ENCODE assay signal across 8 mouse cellular contexts in the genomic region with DNA sequence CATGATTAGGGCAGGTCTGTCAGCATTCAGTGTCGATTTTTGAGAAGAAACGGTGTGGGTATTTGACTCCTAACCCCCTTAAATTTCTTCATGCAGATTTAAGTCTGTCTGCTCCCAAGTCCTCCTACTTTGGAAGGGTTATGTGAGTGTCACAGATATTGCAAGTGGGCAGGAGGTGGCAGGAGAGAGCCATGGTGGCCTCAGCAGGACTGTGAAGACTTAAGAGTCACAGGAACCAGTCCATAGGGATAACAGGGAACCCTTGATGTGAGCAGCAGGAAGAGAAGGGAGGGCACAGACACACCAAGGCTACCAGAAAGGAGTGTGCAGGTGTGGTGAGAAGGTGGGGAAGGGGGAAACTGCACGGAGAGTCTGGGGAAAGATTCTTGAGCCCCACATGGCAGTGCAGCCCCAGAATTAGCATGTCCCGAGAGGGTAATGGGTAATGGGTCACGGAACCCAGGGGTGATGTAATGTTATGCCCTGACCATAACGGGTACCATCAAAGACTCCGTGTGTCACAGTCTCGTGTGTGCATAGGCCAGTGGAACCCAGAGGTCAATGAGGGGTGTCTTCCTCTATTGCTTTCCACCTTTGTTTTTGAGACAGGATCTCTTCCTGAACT.
DNase-seq lines count a peak whose midpoint lies in the region; ATAC-seq lines count a peak whose summit lies in the region.

No protein-coding gene starts in this region.

- H3K9ac ChIP-seq in embryonic facial prominence, embryonic 14.5 days (ENCODE audit: low read depth, low read length), result no peak overlapping the region
- no peak overlapping the region for H3K9ac ChIP-seq in hindbrain, embryonic 15.5 days
- no peak overlapping the region for H3K9ac ChIP-seq in stomach, embryonic 14.5 days (replicated peaks; ENCODE audit: low read depth, low read length)

- H3K4me2 ChIP-seq in embryonic facial prominence, embryonic 14.5 days (ENCODE audit: low read depth, low read length), result no peak overlapping the region
- H3K4me2 ChIP-seq in hindbrain, embryonic 15.5 days, result no peak overlapping the region
- H3K4me2 ChIP-seq in stomach, embryonic 14.5 days (replicated peaks; ENCODE audit: low read depth, low read length), result no peak overlapping the region

- H3K27me3 ChIP-seq in heart, embryonic 10.5 days (ENCODE audit: insufficient read depth, poor library complexity, severe bottlenecking), result peaks cover 39% of the 10 kb centered on the region
- no peaks in the 10 kb centered on the region for H3K27me3 ChIP-seq in embryonic facial prominence, embryonic 14.5 days (replicated peaks; ENCODE audit: control insufficient read depth, insufficient read depth, low read length)
- peaks cover 10% of the 10 kb centered on the region; the same call in 1 of the 2 replicates for H3K27me3 ChIP-seq in hindbrain, embryonic 15.5 days
- H3K27me3 ChIP-seq in stomach, embryonic 14.5 days (ENCODE audit: control insufficient read depth, insufficient read depth, low read length), result no peaks in the 10 kb centered on the region

- 59% methylated on average over 8 of the region's 8 CpGs for WGBS in heart, embryonic 10.5 days
- 48% methylated on average over 8 of the region's 8 CpGs for WGBS in embryonic facial prominence, embryonic 14.5 days
- WGBS in hindbrain, embryonic 15.5 days, result 63% methylated on average over 8 of the region's 8 CpGs
- 62% methylated on average over 8 of the region's 8 CpGs for WGBS in stomach, embryonic 14.5 days

- ATAC-seq in embryonic facial prominence, embryonic 14.5 days (ENCODE audit: low read depth), result peak; percentile 85
- peak; percentile 78 for ATAC-seq in hindbrain, embryonic 15.5 days (ENCODE audit: low FRiP score, low read depth)
- peak; percentile 57 for ATAC-seq in stomach, embryonic 14.5 days (ENCODE audit: insufficient number of reproducible peaks, insufficient read depth, low FRiP score, low read depth)

- peak; percentile 91 for DNase-seq in heart, adult 11 months
- no peak for DNase-seq in heart, embryonic 10.5 days (ENCODE audit: low spot score)
- DNase-seq in adrenal gland, postnatal 10 days, result peak; percentile 80
- peak; percentile 86 for DNase-seq in embryonic facial prominence, embryonic 14.5 days (ENCODE audit: low spot score)
- peak; percentile 28 for DNase-seq in left cerebral cortex, adult 11 months (ENCODE audit: low spot score)
- peak; percentile 76 for DNase-seq in mesoderm, embryonic 11.5 days (ENCODE audit: low read depth, low spot score)

- H3K4me3 ChIP-seq in heart, embryonic 10.5 days, result no peak overlapping the region
- no peak overlapping the region for H3K4me3 ChIP-seq in embryonic facial prominence, embryonic 14.5 days (ENCODE audit: low read depth, low read length)
- no peak overlapping the region for H3K4me3 ChIP-seq in hindbrain, embryonic 15.5 days
- H3K4me3 ChIP-seq in stomach, embryonic 14.5 days (ENCODE audit: low read depth, low read length), result no peak overlapping the region

- no peaks in the 10 kb centered on the region for H3K36me3 ChIP-seq in heart, embryonic 10.5 days
- H3K36me3 ChIP-seq in embryonic facial prominence, embryonic 14.5 days (ENCODE audit: control insufficient read depth, insufficient read depth, low read length), result no peaks in the 10 kb centered on the region
- H3K36me3 ChIP-seq in hindbrain, embryonic 15.5 days, result no peaks in the 10 kb centered on the region
- no peaks in the 10 kb centered on the region for H3K36me3 ChIP-seq in stomach, embryonic 14.5 days (ENCODE audit: control insufficient read depth, insufficient read depth, low read length)

- H3K4me1 ChIP-seq in heart, embryonic 10.5 days, result peaks cover 24% of the 10 kb centered on the region
- H3K4me1 ChIP-seq in embryonic facial prominence, embryonic 14.5 days (ENCODE audit: control insufficient read depth, insufficient read depth, low read length), result peaks cover 12% of the 10 kb centered on the region
- H3K4me1 ChIP-seq in hindbrain, embryonic 15.5 days (replicated peaks), result peaks cover 14% of the 10 kb centered on the region
- H3K4me1 ChIP-seq in stomach, embryonic 14.5 days (ENCODE audit: control insufficient read depth, insufficient read depth, low read length), result peaks cover 19% of the 10 kb centered on the region

- H3K9me3 ChIP-seq in heart, embryonic 10.5 days, result no peaks in the 10 kb centered on the region
- no peaks in the 10 kb centered on the region for H3K9me3 ChIP-seq in embryonic facial prominence, embryonic 14.5 days (ENCODE audit: control insufficient read depth, low read length)
- H3K9me3 ChIP-seq in hindbrain, embryonic 15.5 days, result no peaks in the 10 kb centered on the region
- H3K9me3 ChIP-seq in stomach, embryonic 14.5 days (ENCODE audit: control insufficient read depth, low read depth, low read length), result no peaks in the 10 kb centered on the region

- no peak overlapping the region for H3K27ac ChIP-seq in heart, embryonic 10.5 days
- H3K27ac ChIP-seq in embryonic facial prominence, embryonic 14.5 days (replicated peaks; ENCODE audit: low read depth, low read length), result no peak overlapping the region
- H3K27ac ChIP-seq in hindbrain, embryonic 15.5 days (replicated peaks), result no peak overlapping the region
- no peak overlapping the region for H3K27ac ChIP-seq in stomach, embryonic 14.5 days (ENCODE audit: low read length)
